Mouse (Mus musculus) spleen, adult 2 months (tissue): Measurements from ENCODE around the gene Epha10.

Experiments
- CTCF ChIP-seq: fragments of 200-500 bp; IDR thresholded peaks from 2 replicates; pipeline ENCODE4 v1.5.1; 2011; ENCODE audit warnings: mild to moderate bottlenecking, inconsistent platforms; ENCODE audit not compliant: insufficient read depth, insufficient read length, insufficient replicate concordance; ENCODE audit errors: extremely low read depth
- POLR2A ChIP-seq: fragments of 200-500 bp; IDR thresholded peaks from 2 replicates; pipeline ENCODE4 v1.6.1; 2011; ENCODE audit warnings: low read depth, low read length, inconsistent platforms

DNA sequence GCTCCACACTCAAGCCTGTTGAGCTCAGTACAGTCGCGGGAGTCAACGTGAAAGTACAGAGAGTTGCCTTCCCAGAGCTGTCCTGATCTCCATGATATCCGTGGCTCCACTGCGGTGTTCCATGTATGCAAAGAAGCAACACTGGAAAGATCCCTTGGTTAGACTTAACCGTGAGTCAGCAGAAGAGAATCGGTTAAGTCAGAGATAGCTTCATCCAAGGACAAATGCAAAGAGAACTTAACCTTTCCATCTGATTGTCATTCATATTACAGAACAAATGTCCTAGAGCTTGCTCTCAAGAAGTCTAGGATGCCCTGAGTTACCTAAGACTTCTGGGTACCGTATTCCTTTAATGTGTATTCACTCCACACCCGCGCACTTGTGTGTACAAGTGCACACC is 47.9 kb upstream of the Epha10 start:
- no peak for TF ChIP-seq POLR2A
- no peak for TF ChIP-seq CTCF
